Mouse (Mus musculus): ENCODE data around the gene Htra1.

- no peak for TF ChIP-seq CTCF (IDR thresholded peaks at IDR 0.05)
- TF ChIP-seq EP300 (IDR thresholded peaks at IDR 0.05; ENCODE audit: insufficient read depth, low read depth, low read length), result no peak
- TF ChIP-seq POLR2A (IDR thresholded peaks at IDR 0.05; ENCODE audit: insufficient read depth, low read depth, low read length), result no peak
Measured at GRCm38 (mm10) chr7:130982371-130982770, 46.5 kb downstream of the Htra1 start.
